Comparison of ENCODE assay signal across 8 mouse cellular contexts in genomic region chr13:80885834-80886663, GRCm38 (mm10). TPM values are rescaled to one million over a fixed set of nuclear protein-coding genes. Genes with fewer than 3 reads are reported as not detected.
DNase-seq lines count a peak whose midpoint lies in the region; ATAC-seq and TF ChIP-seq lines count a peak whose summit lies in the region.

No protein-coding gene starts in this region.

- no peaks in the 10 kb centered on the region for H3K9me3 ChIP-seq in ES-Bruce4 (replicated peaks; ENCODE audit: control insufficient read depth, insufficient read depth, low read length, poor library complexity, severe bottlenecking)
- H3K9me3 ChIP-seq in forebrain, embryonic 12.5 days: no peaks in the 10 kb centered on the region
- no peaks in the 10 kb centered on the region for H3K9me3 ChIP-seq in heart, postnatal 0 days (replicated peaks; ENCODE audit: control insufficient read depth, low read length)
- H3K9me3 ChIP-seq in liver, embryonic 15.5 days (replicated peaks): no peaks in the 10 kb centered on the region
- no peaks in the 10 kb centered on the region for H3K9me3 ChIP-seq in neural tube, embryonic 11.5 days (ENCODE audit: control insufficient read depth, low read length)
- H3K9me3 ChIP-seq in stomach, embryonic 16.5 days (replicated peaks; ENCODE audit: control insufficient read depth, low read length): no peaks in the 10 kb centered on the region

- no peak for TF ChIP-seq POLR2A in ES-Bruce4 (IDR thresholded peaks at IDR 0.05; ENCODE audit: insufficient read depth, low read length)

- H3K27me3 ChIP-seq in ES-Bruce4 (ENCODE audit: control insufficient read depth, insufficient read depth, low read length, poor library complexity, severe bottlenecking): no peaks in the 10 kb centered on the region
- H3K27me3 ChIP-seq in forebrain, embryonic 12.5 days: no peaks in the 10 kb centered on the region
- no peaks in the 10 kb centered on the region for H3K27me3 ChIP-seq in heart, postnatal 0 days (ENCODE audit: control insufficient read depth, insufficient read depth, low read length)
- no peaks in the 10 kb centered on the region for H3K27me3 ChIP-seq in liver, embryonic 15.5 days
- no peaks in the 10 kb centered on the region for H3K27me3 ChIP-seq in neural tube, embryonic 11.5 days (ENCODE audit: control insufficient read depth, insufficient read depth, low read length)
- H3K27me3 ChIP-seq in stomach, embryonic 16.5 days (ENCODE audit: control insufficient read depth, insufficient read depth, low read length): no peaks in the 10 kb centered on the region

- WGBS in forebrain, embryonic 12.5 days: under 1% methylated on average over 68 of the region's 72 CpGs
- under 1% methylated on average over 62 of the region's 72 CpGs for WGBS in heart, postnatal 0 days
- WGBS in liver, embryonic 15.5 days (ENCODE audit: insufficient replicate concordance): under 1% methylated on average over 72 of the region's 72 CpGs
- under 1% methylated on average over 71 of the region's 72 CpGs for WGBS in neural tube, embryonic 11.5 days
- under 1% methylated on average over 72 of the region's 72 CpGs for WGBS in stomach, embryonic 16.5 days

- peak overlapping the region; percentile 83 for H3K9ac ChIP-seq in ES-Bruce4 (ENCODE audit: low read depth, poor library complexity, severe bottlenecking)
- H3K9ac ChIP-seq in forebrain, embryonic 12.5 days: peak overlapping the region; percentile 99
- H3K9ac ChIP-seq in heart, postnatal 0 days (replicated peaks; ENCODE audit: low read depth, low read length): peak overlapping the region; percentile 99
- H3K9ac ChIP-seq in liver, embryonic 15.5 days: peak overlapping the region; percentile 100
- peak overlapping the region; percentile 100 for H3K9ac ChIP-seq in neural tube, embryonic 11.5 days (ENCODE audit: low read length)
- peak overlapping the region; percentile 100 for H3K9ac ChIP-seq in stomach, embryonic 16.5 days (ENCODE audit: low read length)

- H3K36me3 ChIP-seq in ES-Bruce4 (ENCODE audit: control insufficient read depth, insufficient read depth, low read length, poor library complexity, severe bottlenecking): peaks cover 25% of the 10 kb centered on the region
- H3K36me3 ChIP-seq in forebrain, embryonic 12.5 days (replicated peaks): peaks cover 24% of the 10 kb centered on the region
- H3K36me3 ChIP-seq in heart, postnatal 0 days (replicated peaks; ENCODE audit: control insufficient read depth, insufficient read depth, low read length): peaks cover 22% of the 10 kb centered on the region
- peaks cover 25% of the 10 kb centered on the region for H3K36me3 ChIP-seq in liver, embryonic 15.5 days (replicated peaks)
- H3K36me3 ChIP-seq in neural tube, embryonic 11.5 days (ENCODE audit: control insufficient read depth, insufficient read depth, low read length): peaks cover 10% of the 10 kb centered on the region
- peaks cover 21% of the 10 kb centered on the region for H3K36me3 ChIP-seq in stomach, embryonic 16.5 days (ENCODE audit: control insufficient read depth, insufficient read depth, low read length)

- H3K27ac ChIP-seq in ES-Bruce4 (ENCODE audit: insufficient read depth, low read length): peak overlapping the region; percentile 96
- H3K27ac ChIP-seq in forebrain, embryonic 12.5 days: peak overlapping the region; percentile 100
- peak overlapping the region; percentile 100 for H3K27ac ChIP-seq in heart, postnatal 0 days (ENCODE audit: low read depth)
- H3K27ac ChIP-seq in liver, embryonic 15.5 days (replicated peaks): peak overlapping the region; percentile 100
- H3K27ac ChIP-seq in neural tube, embryonic 11.5 days (ENCODE audit: low read depth, low read length): peak overlapping the region; percentile 100
- H3K27ac ChIP-seq in stomach, embryonic 16.5 days (ENCODE audit: low read length): peak overlapping the region; percentile 100

- DNase-seq in c-Kit-positive CD71-positive TER-119-positive erythroid progenitor cells, embryonic 14.5 days (ENCODE audit: low spot score): peak; percentile 93
- DNase-seq in heart, postnatal 0 days (ENCODE audit: low spot score): peak; percentile 94
- peak; percentile 94 to 96 for DNase-seq in kidney, postnatal 36 days
- DNase-seq in neural tube, embryonic 11.5 days (ENCODE audit: low spot score): peak; percentile 100

- peak overlapping the region; percentile 61 for H3K4me2 ChIP-seq in forebrain, embryonic 12.5 days
- H3K4me2 ChIP-seq in heart, postnatal 0 days (ENCODE audit: low read depth, low read length): peak overlapping the region; percentile 82
- peak overlapping the region; percentile 78 for H3K4me2 ChIP-seq in liver, embryonic 15.5 days
- peak overlapping the region; percentile 62 for H3K4me2 ChIP-seq in neural tube, embryonic 11.5 days (ENCODE audit: low read depth)
- H3K4me2 ChIP-seq in stomach, embryonic 16.5 days (ENCODE audit: low read depth, low read length): peak overlapping the region; percentile 49

- TF ChIP-seq EP300 in ES-Bruce4 (IDR thresholded peaks at IDR 0.05; ENCODE audit: insufficient read depth, low read depth, low read length): peak; percentile 91
- peak; percentile 50 for TF ChIP-seq EP300 in heart, postnatal 0 days (IDR thresholded peaks at IDR 0.05; ENCODE audit: low read depth)

- ATAC-seq in forebrain, embryonic 12.5 days (ENCODE audit: low FRiP score): peak; percentile 92
- ATAC-seq in heart, postnatal 0 days (ENCODE audit: insufficient read depth, low read depth): peak; percentile 87
- peak; percentile 86 for ATAC-seq in liver, embryonic 15.5 days (ENCODE audit: insufficient read depth)
- peak; percentile 92 for ATAC-seq in neural tube, embryonic 11.5 days (ENCODE audit: insufficient read depth, low FRiP score, low TSS enrichment)
- ATAC-seq in stomach, embryonic 16.5 days (ENCODE audit: insufficient read depth, low FRiP score): peak; percentile 94

- no peak for TF ChIP-seq CTCF in ES-Bruce4 (IDR thresholded peaks at IDR 0.05; ENCODE audit: low read depth, low read length)
- no peak for TF ChIP-seq CTCF in heart, postnatal 0 days (IDR thresholded peaks at IDR 0.05; ENCODE audit: low read depth)

- H3K4me3 ChIP-seq in ES-Bruce4 (ENCODE audit: low read depth, low read length): peak overlapping the region; percentile 77
- peak overlapping the region; percentile 87 for H3K4me3 ChIP-seq in forebrain, embryonic 12.5 days (replicated peaks)
- peak overlapping the region; percentile 84 for H3K4me3 ChIP-seq in heart, postnatal 0 days (ENCODE audit: low read depth, low read length)
- peak overlapping the region; percentile 93 for H3K4me3 ChIP-seq in liver, embryonic 15.5 days (replicated peaks)
- H3K4me3 ChIP-seq in neural tube, embryonic 11.5 days (ENCODE audit: low read depth, low read length): peak overlapping the region; percentile 87
- H3K4me3 ChIP-seq in stomach, embryonic 16.5 days (replicated peaks; ENCODE audit: low read length): peak overlapping the region; percentile 89

- H3K4me1 ChIP-seq in ES-Bruce4 (ENCODE audit: control insufficient read depth, insufficient read depth, low read length): no peaks in the 10 kb centered on the region
- H3K4me1 ChIP-seq in forebrain, embryonic 12.5 days: peaks cover 8% of the 10 kb centered on the region
- 0 out of 2 replicates have a peak, but pooled peaks cover 12% of the 10 kb centered on the region for H3K4me1 ChIP-seq in heart, postnatal 0 days (ENCODE audit: control insufficient read depth, insufficient read depth)
- H3K4me1 ChIP-seq in liver, embryonic 15.5 days (replicated peaks): peaks cover 8% of the 10 kb centered on the region
- H3K4me1 ChIP-seq in neural tube, embryonic 11.5 days (ENCODE audit: control insufficient read depth, insufficient read depth, low read length): peaks cover 2% of the 10 kb centered on the region; the same call in 1 of the 2 replicates
- H3K4me1 ChIP-seq in stomach, embryonic 16.5 days (ENCODE audit: control insufficient read depth, insufficient read depth, low read length): peaks cover 9% of the 10 kb centered on the region

RNA-seq across cellular contexts. Expression of gene Arrdc3, which starts 2.9 kb away (rescaled TPM):
- 27.5 and 29.5 TPM in 2 replicates for polyA plus RNA-seq in ES-Bruce4 (2011; ENCODE audit: insufficient read depth, insufficient read length, low read depth, missing spikeins)
- polyA plus RNA-seq in forebrain, embryonic 12.5 days (2016; fragmentation: Nextera tagmentation; extraction: Ambion mirVana): 62.1 and 76.5 TPM in 2 replicates
- 87.3 and 90.3 TPM in 2 replicates for total RNA-seq in heart, postnatal 0 days (2014; rRNA removed; ENCODE audit: low replicate concordance)
- polyA plus RNA-seq in heart, postnatal 0 days (2015; fragmentation: Nextera tagmentation; extraction: Ambion mirVana): 36.9 and 37.0 TPM in 2 replicates
- polyA plus RNA-seq in liver, embryonic 15.5 days (2015; fragmentation: Nextera tagmentation; extraction: Ambion mirVana): 16.5 and 16.9 TPM in 2 replicates
- 60.3 and 61.7 TPM in 2 replicates for polyA plus RNA-seq in neural tube, embryonic 11.5 days (2014; fragmentation: Nextera tagmentation; extraction: Ambion mirVana)
- polyA plus RNA-seq in stomach, embryonic 16.5 days (2015; fragmentation: Nextera tagmentation; extraction: Ambion mirVana): 54.3 and 54.8 TPM in 2 replicates

Comparison
In these comparisons a context has a peak if more than half of its experiments do, and no peak if none do; other contexts are left out.
1. Peak in every context shown above with its lines: DNase-seq, ATAC-seq, H3K4me3 ChIP-seq and H3K27ac ChIP-seq.